Mouse (Mus musculus): ENCODE results near the gene Cacna2d2.
A peak's percentile ranks its signal among the peaks of the same experiment; 100 is the strongest.

The Cacna2d2 gene

GRCm38 (mm10) chr9:107403116-107403515 lies 3.7 kb downstream of the Cacna2d2 start:
- no peak for DNase-seq (ENCODE audit: low read depth, low spot score)

GRCm38 (mm10) chr9:107409449-107409848 lies 10.0 kb downstream of the Cacna2d2 start:
- no peak for DNase-seq (ENCODE audit: low read depth, low spot score)

GRCm38 (mm10) chr9:107417106-107417505 lies 17.7 kb downstream of the Cacna2d2 start:
- DNase-seq (ENCODE audit: low read depth, low spot score): no peak

GRCm38 (mm10) chr9:107419491-107420244 lies 20.3 kb downstream of the Cacna2d2 start:
- DNase-seq (ENCODE audit: low read depth, low spot score): no peak

- no peak for DNase-seq (ENCODE audit: low read depth, low spot score)
Measured at GRCm38 (mm10) chr9:107420898-107421297, 21.5 kb downstream of the Cacna2d2 start.

- no peak for DNase-seq (ENCODE audit: low read depth, low spot score)
Measured at GRCm38 (mm10) chr9:107422878-107423277, 23.5 kb downstream of the Cacna2d2 start.

- DNase-seq (ENCODE audit: low read depth, low spot score): no peak
Measured at GRCm38 (mm10) chr9:107424485-107425175, 25.2 kb downstream of the Cacna2d2 start.

GRCm38 (mm10) chr9:107427876-107428275 lies 28.5 kb downstream of the Cacna2d2 start:
- no peak for DNase-seq (ENCODE audit: low read depth, low spot score)

- no peak for DNase-seq (ENCODE audit: low read depth, low spot score)
Measured at GRCm38 (mm10) chr9:107428451-107429186, 29.2 kb downstream of the Cacna2d2 start.

- DNase-seq (ENCODE audit: low read depth, low spot score): no peak
Measured at GRCm38 (mm10) chr9:107430445-107430844, 31.0 kb downstream of the Cacna2d2 start.

GRCm38 (mm10) chr9:107432546-107432945 lies 33.1 kb downstream of the Cacna2d2 start:
- DNase-seq (ENCODE audit: low read depth, low spot score): no peak

- no peak for DNase-seq (ENCODE audit: low read depth, low spot score)
Measured at GRCm38 (mm10) chr9:107434851-107435250, 35.4 kb downstream of the Cacna2d2 start.

GRCm38 (mm10) chr9:107435285-107435684 lies 35.9 kb downstream of the Cacna2d2 start:
- no peak for DNase-seq (ENCODE audit: low read depth, low spot score)

GRCm38 (mm10) chr9:107442891-107443290 lies 43.5 kb downstream of the Cacna2d2 start:
- DNase-seq (ENCODE audit: low read depth, low spot score): no peak

- DNase-seq (ENCODE audit: low read depth, low spot score): no peak
Measured at GRCm38 (mm10) chr9:107443324-107443723, 43.9 kb downstream of the Cacna2d2 start.

GRCm38 (mm10) chr9:107445011-107445471 lies 45.6 kb downstream of the Cacna2d2 start:
- DNase-seq (ENCODE audit: low read depth, low spot score): no peak

- DNase-seq (ENCODE audit: low read depth, low spot score): no peak
Measured at GRCm38 (mm10) chr9:107448805-107449517, 49.5 kb downstream of the Cacna2d2 start.

GRCm38 (mm10) chr9:107451400-107451799 lies 52.0 kb downstream of the Cacna2d2 start:
- DNase-seq (ENCODE audit: low read depth, low spot score): no peak

GRCm38 (mm10) chr9:107451891-107452521 lies 52.6 kb downstream of the Cacna2d2 start:
- no peak for DNase-seq (ENCODE audit: low read depth, low spot score)

GRCm38 (mm10) chr9:107452552-107452951 lies 53.1 kb downstream of the Cacna2d2 start:
- peak; percentile 42 for DNase-seq (ENCODE audit: low read depth, low spot score)

GRCm38 (mm10) chr9:107453151-107453550 lies 53.7 kb downstream of the Cacna2d2 start:
- no peak for DNase-seq (ENCODE audit: low read depth, low spot score)

Data from A20 (cell line).